Comparison of ENCODE assay signal across 1 mouse cellular context in the genomic region with DNA sequence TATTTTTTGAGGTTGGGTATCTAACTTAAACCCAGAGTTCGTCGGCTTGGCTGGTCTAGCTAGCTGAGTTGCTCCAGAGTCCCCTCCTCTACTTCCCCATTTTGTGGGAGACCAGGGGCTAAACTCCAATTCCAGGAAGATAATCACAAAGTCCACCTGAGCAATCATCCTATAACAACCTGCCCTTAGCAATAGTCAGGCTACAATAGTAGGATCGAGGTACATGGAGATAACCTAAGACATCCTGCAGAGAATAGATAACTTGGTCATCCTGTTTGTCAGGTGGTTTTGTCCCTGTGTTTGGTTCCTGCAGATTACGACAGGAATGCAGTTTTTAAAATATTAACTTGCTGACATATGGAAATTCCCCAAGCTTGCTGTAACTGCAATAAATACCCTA.
TF ChIP-seq lines count a peak whose summit lies in the region.

No protein-coding gene starts in this region.

TF ChIP-seq in MEL, 35 proteins besides CTCF, POLR2A, EP300 and RAD21 (continued from another document):
- TF ChIP-seq USF1 (IDR thresholded peaks at IDR 0.05; ENCODE audit: low read depth, low read length) (0 out of 2 replicates have a peak, but pooled peaks have one; percentile 26), MXI1 (IDR thresholded peaks at IDR 0.05; ENCODE audit: low read depth, low read length) (no peak)
